Mouse (Mus musculus): Measurements from ENCODE around the gene Glmp. TPM values are rescaled to one million over a fixed set of nuclear protein-coding genes. Genes with fewer than 3 reads are reported as not detected.

Glmp gene
- 94.0 and 119 TPM in 2 replicates for polyA plus RNA-seq (2015; fragmentation: Nextera tagmentation; extraction: Ambion mirVana)

GRCm38 (mm10) chr3:88324951-88325405, at the start of gene Glmp:
Gene Glmp, plus strand, starts transcription at chr3:88325023.

DNA sequence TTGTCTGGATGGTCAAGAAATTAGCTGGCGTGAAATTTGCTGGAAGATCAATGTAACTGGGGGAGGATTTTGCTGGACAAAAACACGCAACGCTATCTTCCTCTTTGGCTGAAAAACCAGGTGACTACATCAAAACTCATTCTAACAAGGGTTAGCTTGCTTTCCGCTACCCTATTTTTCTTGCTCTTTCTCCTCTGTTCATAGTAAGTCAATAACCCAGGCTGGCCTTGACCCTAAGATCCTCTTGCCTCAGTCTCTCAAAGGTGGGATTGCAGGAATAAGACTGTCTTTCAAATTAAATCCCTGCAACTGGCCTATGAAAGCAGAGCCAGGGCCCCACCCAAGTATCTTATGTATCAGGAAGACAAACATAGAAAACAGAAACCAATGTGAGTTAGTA, 37.7 kb upstream of the Glmp start, which contains the start of gene Gm38392:
Gm38392 (minus strand) TSS at position 101 of the 400 bp plus-strand sequence.

GRCm38 (mm10) chr3:88296561-88297318, 28.1 kb upstream of the Glmp start, which contains the start of the genes Tsacc and Cct3:
Gene Tsacc, minus strand, starts transcription at chr3:88296999.
Gene Cct3, plus strand, starts transcription at chr3:88297116.

DNA sequence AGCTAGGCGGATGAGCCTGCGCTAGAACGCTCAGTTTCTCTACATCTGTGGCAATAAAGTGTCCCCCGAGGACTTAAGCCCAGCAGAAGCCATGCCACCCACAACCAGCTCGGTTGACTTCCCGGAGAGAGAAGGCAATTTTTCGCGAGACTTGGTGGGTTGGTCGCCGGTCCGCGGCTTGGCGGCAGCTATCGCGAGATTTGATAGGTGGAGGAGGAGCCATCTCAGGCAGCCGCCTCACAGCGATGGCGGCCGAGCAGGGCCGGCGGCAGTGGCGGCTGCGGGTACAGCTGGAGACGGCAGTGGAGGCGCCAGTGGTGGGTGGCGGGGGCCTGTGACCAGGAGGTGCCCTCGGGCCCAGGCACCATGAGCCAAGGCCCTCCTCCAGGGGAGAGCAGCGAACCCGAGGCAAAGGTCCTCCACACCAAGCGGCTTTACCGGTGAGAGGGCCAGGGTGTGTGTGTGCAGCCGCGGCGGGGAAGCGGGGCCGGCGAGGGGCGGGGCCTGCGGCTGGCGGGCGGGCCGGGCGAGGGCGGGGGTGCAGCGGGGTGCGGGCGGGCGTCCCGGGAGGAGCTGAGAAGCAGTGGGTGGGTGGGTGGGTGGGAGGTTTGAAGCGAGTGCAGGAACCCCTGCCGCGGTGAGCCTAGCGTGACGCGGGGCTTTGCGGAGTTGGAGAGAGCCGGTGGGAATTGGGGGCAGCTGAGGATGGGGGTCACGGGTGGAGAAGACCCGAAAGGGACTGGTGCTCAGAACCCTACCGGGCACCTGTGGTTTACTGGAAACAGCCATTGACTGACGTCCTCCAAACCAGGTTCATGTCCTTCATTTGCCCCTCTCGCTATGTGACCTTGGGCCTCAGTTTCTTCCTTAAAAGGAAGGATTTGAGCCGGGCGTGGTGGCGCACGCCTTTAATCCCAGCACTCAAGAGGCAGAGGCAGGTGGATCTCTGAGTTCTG, 11.5 kb downstream of the Glmp start, which contains the start of the genes Tmem79 and Smg5:
Tmem79 (minus strand) TSS at position 91 of the 956 bp plus-strand sequence.
Smg5 (plus strand) TSS at position 203 of the 956 bp plus-strand sequence.

GRCm38 (mm10) chr3:88364337-88364736, 39.5 kb downstream of the Glmp start, which contains the start of gene Paqr6:
Gene Paqr6, plus strand, starts transcription at chr3:88364584.

DNA sequence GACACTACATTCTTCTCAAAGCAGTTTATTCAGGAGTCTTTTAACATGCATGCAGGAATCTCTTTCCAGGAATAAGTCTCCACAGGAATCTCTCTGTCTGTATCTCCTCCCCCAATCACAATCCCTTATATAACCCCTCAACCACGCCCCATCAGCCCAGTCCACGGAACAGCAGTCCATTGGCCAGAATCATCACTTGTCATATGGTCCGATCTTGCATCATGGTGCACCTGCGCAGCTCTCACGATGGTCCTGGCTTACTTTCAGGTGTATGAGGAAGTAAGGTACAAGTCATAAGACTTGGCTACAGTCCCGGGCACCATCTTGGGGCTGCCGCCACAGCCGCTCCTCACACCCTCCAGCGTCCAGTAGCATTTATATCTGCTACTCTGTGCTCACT, 47.8 kb downstream of the Glmp start, which contains the start of gene Bglap3:
Bglap3 (minus strand) TSS at position 101 of the 400 bp plus-strand sequence.

DNA sequence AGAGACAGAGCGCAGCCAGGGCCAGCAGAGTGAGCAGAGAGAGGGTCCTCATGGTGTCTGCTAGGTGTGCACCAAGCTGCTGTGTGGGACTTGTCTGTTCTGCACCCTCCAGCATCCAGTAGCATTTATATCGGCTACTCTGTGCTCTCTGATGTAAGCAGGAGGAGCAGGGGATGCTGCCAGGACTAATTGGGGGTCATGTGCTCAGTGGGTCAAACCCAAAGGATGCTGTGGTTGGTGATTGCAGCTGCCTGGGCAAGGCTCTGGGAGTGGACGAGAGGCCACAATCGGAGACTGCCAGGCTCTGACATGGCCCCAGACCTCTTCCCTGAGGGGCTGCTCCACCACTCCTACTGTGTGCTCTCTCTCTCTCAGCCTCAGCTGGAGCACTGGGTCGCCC, 53.8 kb downstream of the Glmp start, which contains the start of gene Bglap2:
Bglap2 (minus strand) TSS at position 101 of the 400 bp plus-strand sequence.

Other genes starting within 250 kb of the Glmp start
- gene Ttc24, start 246.7 kb upstream of the Glmp start, polyA plus RNA-seq (2015; fragmentation: Nextera tagmentation; extraction: Ambion mirVana), result not detected in 2 replicates
- 5.1 and 5.8 TPM in 2 replicates for gene Iqgap3, start 243.1 kb upstream of the Glmp start, polyA plus RNA-seq (2015; fragmentation: Nextera tagmentation; extraction: Ambion mirVana)
- gene Mef2d, start 182.7 kb upstream of the Glmp start, polyA plus RNA-seq (2015; fragmentation: Nextera tagmentation; extraction: Ambion mirVana), result 63.1 and 70.4 TPM in 2 replicates
- gene Rhbg, start 70.3 kb upstream of the Glmp start, polyA plus RNA-seq (2015; fragmentation: Nextera tagmentation; extraction: Ambion mirVana), result 1.3 TPM in 1 of 2 replicates, not detected in the other
- 0.13 TPM in 1 of 2 replicates, not detected in the other for gene Gm38392, start 37.8 kb upstream of the Glmp start, polyA plus RNA-seq (2015; fragmentation: Nextera tagmentation; extraction: Ambion mirVana)
- 15.6 and 19.1 TPM in 2 replicates for gene Tsacc, start 28.0 kb upstream of the Glmp start, polyA plus RNA-seq (2015; fragmentation: Nextera tagmentation; extraction: Ambion mirVana)
- gene Cct3, start 27.9 kb upstream of the Glmp start, polyA plus RNA-seq (2015; fragmentation: Nextera tagmentation; extraction: Ambion mirVana), result 249 and 260 TPM in 2 replicates
- 1.2 and 2.7 TPM in 2 replicates for gene Tmem79, start 11.1 kb downstream of the Glmp start, polyA plus RNA-seq (2015; fragmentation: Nextera tagmentation; extraction: Ambion mirVana)
- gene Smg5, start 11.2 kb downstream of the Glmp start, polyA plus RNA-seq (2015; fragmentation: Nextera tagmentation; extraction: Ambion mirVana), result 20.1 and 21.9 TPM in 2 replicates
- gene Paqr6, start 39.6 kb downstream of the Glmp start, polyA plus RNA-seq (2015; fragmentation: Nextera tagmentation; extraction: Ambion mirVana), result 2.0 and 2.7 TPM in 2 replicates
- gene Bglap3, start 47.7 kb downstream of the Glmp start, polyA plus RNA-seq (2015; fragmentation: Nextera tagmentation; extraction: Ambion mirVana), result not detected in 2 replicates
- gene Bglap2, start 53.7 kb downstream of the Glmp start, polyA plus RNA-seq (2015; fragmentation: Nextera tagmentation; extraction: Ambion mirVana), result not detected in 2 replicates
- not detected in 2 replicates for gene Bglap, start 59.4 kb downstream of the Glmp start, polyA plus RNA-seq (2015; fragmentation: Nextera tagmentation; extraction: Ambion mirVana)
- gene Pmf1, start 85.3 kb downstream of the Glmp start, polyA plus RNA-seq (2015; fragmentation: Nextera tagmentation; extraction: Ambion mirVana), result 48.7 and 61.8 TPM in 2 replicates
- 7.8 and 9.0 TPM in 2 replicates for gene Slc25a44, start 100.1 kb downstream of the Glmp start, polyA plus RNA-seq (2015; fragmentation: Nextera tagmentation; extraction: Ambion mirVana)
- gene Sema4a, start 136.2 kb downstream of the Glmp start, polyA plus RNA-seq (2015; fragmentation: Nextera tagmentation; extraction: Ambion mirVana), result 1.8 and 3.0 TPM in 2 replicates
- gene Lmna, start 184.9 kb downstream of the Glmp start, polyA plus RNA-seq (2015; fragmentation: Nextera tagmentation; extraction: Ambion mirVana), result 374 and 437 TPM in 2 replicates
- gene Mex3a, start 207.4 kb downstream of the Glmp start, polyA plus RNA-seq (2015; fragmentation: Nextera tagmentation; extraction: Ambion mirVana), result 2.9 TPM in 2 replicates
- 0.22 and 4.9 TPM in 2 replicates for gene Rab25, start 223.3 kb downstream of the Glmp start, polyA plus RNA-seq (2015; fragmentation: Nextera tagmentation; extraction: Ambion mirVana)
- 99.9 and 111 TPM in 2 replicates for gene Lamtor2, start 228.1 kb downstream of the Glmp start, polyA plus RNA-seq (2015; fragmentation: Nextera tagmentation; extraction: Ambion mirVana)
- 23.9 and 24.8 TPM in 2 replicates for gene Ubqln4, start 228.7 kb downstream of the Glmp start, polyA plus RNA-seq (2015; fragmentation: Nextera tagmentation; extraction: Ambion mirVana)